Mouse (Mus musculus) embryonic facial prominence, embryonic 13.5 days (tissue): ENCODE results near the gene Dnmt3a. TPM values are rescaled to one million over a fixed set of nuclear protein-coding genes. Genes with fewer than 3 reads are reported as not detected.

Source experiments
- polyA plus RNA-seq: library from polyadenylated mRNA; unstranded; fragments of >200 nt; fragmentation: Nextera tagmentation; extraction: Ambion mirVana; gene quantifications from 2 replicates; pipeline ENCODE4 v1.2.1, GENCODE M21; 2015

Gene Dnmt3a
- polyA plus RNA-seq, 1 experiment from 2014 or later = 168 TPM

Other genes starting within 250 kb of the Dnmt3a start
- gene Dtnb, start 233.6 kb upstream of the Dnmt3a start, polyA plus RNA-seq = 45.3 and 49.6 TPM in 2 replicates
- 2.8 and 4.5 TPM in 2 replicates for gene Pomc, start 148.9 kb downstream of the Dnmt3a start, polyA plus RNA-seq
- gene Efr3b, start 232.9 kb downstream of the Dnmt3a start, polyA plus RNA-seq = 6.0 and 6.2 TPM in 2 replicates